Mouse (Mus musculus) c-Kit-positive CD71-negative TER-119-negative erythroid progenitor cells, embryonic 14.5 days (primary cell): ENCODE measurements around the gene Snta1.

Source experiments
- DNase-seq: peaks from one replicate; pipeline ENCODE4 v3.0.0-alpha.2; 2013; ENCODE audit warnings: low read depth

Snta1 gene

GRCm38 (mm10) chr2:154420942-154421731 lies 13.2 kb upstream of the Snta1 start:
- DNase-seq: no peak

GRCm38 (mm10) chr2:154419631-154420515 lies 12.0 kb upstream of the Snta1 start:
- no peak for DNase-seq

- no peak for DNase-seq
Measured at GRCm38 (mm10) chr2:154418001-154418400, 10.1 kb upstream of the Snta1 start.

GRCm38 (mm10) chr2:154417107-154417506 lies 9.2 kb upstream of the Snta1 start:
- DNase-seq: peak; percentile 45

GRCm38 (mm10) chr2:154412018-154412666 lies 4.2 kb upstream of the Snta1 start:
- peak; percentile 37 for DNase-seq

GRCm38 (mm10) chr2:154410355-154410754 lies 2.5 kb upstream of the Snta1 start:
- no peak for DNase-seq

GRCm38 (mm10) chr2:154407063-154407642 lies 746 bp downstream of the Snta1 start:
- no peak for DNase-seq

GRCm38 (mm10) chr2:154405447-154405994 lies 2.4 kb downstream of the Snta1 start:
- DNase-seq: no peak

- no peak for DNase-seq
Measured at GRCm38 (mm10) chr2:154402811-154403210, 5.1 kb downstream of the Snta1 start.

GRCm38 (mm10) chr2:154401976-154402375 lies 5.9 kb downstream of the Snta1 start:
- no peak for DNase-seq

GRCm38 (mm10) chr2:154399325-154399724 lies 8.6 kb downstream of the Snta1 start:
- DNase-seq: no peak

- no peak for DNase-seq
Measured at GRCm38 (mm10) chr2:154398267-154398666, 9.6 kb downstream of the Snta1 start.

- DNase-seq: no peak
Measured at GRCm38 (mm10) chr2:154396529-154396928, 11.4 kb downstream of the Snta1 start.

- DNase-seq: no peak
Measured at GRCm38 (mm10) chr2:154394602-154395001, 13.3 kb downstream of the Snta1 start.

- no peak for DNase-seq
Measured at GRCm38 (mm10) chr2:154390180-154390964, 17.5 kb downstream of the Snta1 start.

GRCm38 (mm10) chr2:154379103-154379502 lies 28.8 kb downstream of the Snta1 start:
- no peak for DNase-seq

GRCm38 (mm10) chr2:154374807-154375601 lies 32.9 kb downstream of the Snta1 start:
- no peak for DNase-seq

GRCm38 (mm10) chr2:154373961-154374632 lies 33.8 kb downstream of the Snta1 start:
- DNase-seq: peak; percentile 67

- DNase-seq: no peak
Measured at GRCm38 (mm10) chr2:154372842-154373500, 34.9 kb downstream of the Snta1 start, which contains the start of gene Cdk5rap1. Cdk5rap1 (minus strand) TSS chr2:154373010.
